Mouse (Mus musculus) cerebellum, adult 8-10 months (tissue): ENCODE results near the gene Olfr17.
A peak's percentile ranks its signal among the peaks of the same experiment; 100 is the strongest.
"Not testable (repeated sequence)": the region's sequence is repeated elsewhere in the genome, so short reads cannot be mapped to it uniquely, and the experiment has no call there.

ENCODE experiments used
- DNase-seq: peaks from one replicate; pipeline ENCODE4 v3.0.0; 2022

Olfr17 gene

DNA sequence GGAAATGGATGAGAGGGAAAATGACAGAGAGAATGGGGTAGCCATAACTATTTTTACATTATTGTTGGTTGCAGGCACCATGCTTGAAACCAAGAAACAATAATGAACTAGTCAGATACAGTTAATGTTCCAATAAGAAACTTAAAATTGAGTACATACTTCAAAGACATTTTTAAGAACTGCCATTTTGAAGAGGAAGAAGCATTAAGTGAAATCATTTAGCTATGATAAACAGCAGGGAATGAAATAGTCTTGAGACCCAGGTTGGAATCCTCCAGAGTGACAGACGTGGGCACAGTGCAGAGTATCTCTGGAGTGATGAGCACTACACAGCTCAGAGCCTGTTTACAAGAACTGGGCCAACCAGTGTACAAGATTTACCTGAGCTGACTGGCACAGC, at the start of gene Olfr17:
Gene Olfr17 (plus strand): TSS at position 301 of the 400 bp plus-strand sequence.
- no peak for DNase-seq

GRCm38 (mm10) chr7:107044407-107044806, 48.6 kb upstream of the Olfr17 start:
- DNase-seq, result no peak

DNA sequence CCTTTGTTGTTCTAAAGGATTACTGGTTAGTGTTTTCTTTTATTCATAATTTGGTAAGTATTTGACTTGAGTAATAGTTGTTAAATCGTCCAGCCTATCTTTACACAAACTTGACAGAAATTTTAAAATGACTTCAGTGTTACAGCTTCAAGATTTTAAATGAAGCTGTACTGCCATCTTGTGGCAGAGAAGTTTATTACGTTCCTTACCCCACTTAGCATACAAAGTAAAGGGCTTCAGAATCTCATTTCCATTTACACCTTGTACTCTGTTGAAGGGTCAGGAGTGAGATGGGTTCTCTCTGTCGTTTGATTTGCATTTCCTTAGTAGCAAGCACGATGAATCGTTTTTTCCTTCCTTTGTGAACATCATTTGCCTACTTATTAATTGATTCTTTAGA, 47.2 kb upstream of the Olfr17 start:
- peak; percentile 13 for DNase-seq

- DNase-seq, result no peak
Observed at GRCm38 (mm10) chr7:107047578-107047977, 45.4 kb upstream of the Olfr17 start.

DNA sequence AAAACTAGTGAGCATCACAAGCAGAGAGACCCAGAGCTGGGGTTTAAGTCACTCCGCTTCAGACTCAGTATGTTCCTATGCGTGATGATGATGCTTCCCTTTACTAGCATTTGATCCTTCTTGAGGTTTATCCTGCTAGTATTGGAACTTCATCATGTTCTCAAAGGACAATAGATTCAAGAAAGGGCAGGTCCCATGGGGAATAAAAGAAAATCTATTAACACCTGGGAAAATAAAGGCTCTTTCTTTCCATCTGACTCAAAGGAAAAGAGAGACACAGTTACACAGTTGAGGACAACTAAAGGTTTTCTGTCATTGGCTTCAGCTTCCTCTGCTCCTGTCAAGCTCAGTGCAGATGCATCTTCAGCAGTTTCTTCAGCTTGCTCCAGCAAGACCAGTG, 22.3 kb upstream of the Olfr17 start, which contains the start of gene Olfr714:
Gene Olfr714 (plus strand): TSS at position 301 of the 400 bp plus-strand sequence.
- no peak for DNase-seq

DNA sequence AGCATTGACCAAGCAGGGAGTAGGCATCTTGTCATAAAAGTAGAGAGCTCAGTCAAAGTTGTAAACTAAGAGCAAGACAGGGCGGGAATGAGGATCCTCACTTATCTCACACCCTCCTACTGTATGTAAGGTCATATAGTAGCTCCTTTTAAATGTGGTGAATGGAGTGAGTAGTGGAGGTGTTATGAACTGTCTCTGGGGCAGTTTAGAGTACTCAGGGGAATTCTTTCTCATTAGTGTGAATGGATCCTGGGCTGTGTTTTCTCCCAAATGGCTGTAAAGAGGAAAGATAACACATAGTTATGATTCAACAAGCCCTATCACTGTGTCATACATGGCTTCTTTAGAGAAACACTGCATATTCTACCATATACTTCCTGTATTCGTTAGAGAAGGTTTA, 17.2 kb downstream of the Olfr17 start, which contains the start of gene Olfr715b:
Gene Olfr715b (minus strand): TSS at position 101 of the 400 bp plus-strand sequence.
- DNase-seq, result not testable (repeated sequence)

DNA sequence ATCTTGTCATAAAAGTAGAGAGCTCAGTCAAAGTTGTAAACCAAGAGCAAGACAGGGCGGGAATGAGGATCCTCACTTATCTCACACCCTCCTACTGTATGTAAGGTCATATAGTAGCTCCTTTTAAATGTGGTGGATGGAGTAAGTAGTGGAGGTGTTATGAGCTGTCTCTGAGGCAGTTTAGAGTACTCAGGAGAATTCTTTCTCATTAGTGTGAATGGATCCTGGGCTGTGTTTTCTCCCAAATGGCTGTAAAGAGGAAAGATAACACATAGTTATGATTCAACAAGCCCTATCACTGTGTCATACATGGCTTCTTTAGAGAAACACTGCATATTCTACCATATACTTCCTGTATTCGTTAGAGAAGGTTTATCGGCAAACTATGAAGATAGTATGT, 38.0 kb downstream of the Olfr17 start, which contains the start of gene Olfr715:
Gene Olfr715 (minus strand): TSS at position 101 of the 400 bp plus-strand sequence.
- not testable (repeated sequence) for DNase-seq

DNA sequence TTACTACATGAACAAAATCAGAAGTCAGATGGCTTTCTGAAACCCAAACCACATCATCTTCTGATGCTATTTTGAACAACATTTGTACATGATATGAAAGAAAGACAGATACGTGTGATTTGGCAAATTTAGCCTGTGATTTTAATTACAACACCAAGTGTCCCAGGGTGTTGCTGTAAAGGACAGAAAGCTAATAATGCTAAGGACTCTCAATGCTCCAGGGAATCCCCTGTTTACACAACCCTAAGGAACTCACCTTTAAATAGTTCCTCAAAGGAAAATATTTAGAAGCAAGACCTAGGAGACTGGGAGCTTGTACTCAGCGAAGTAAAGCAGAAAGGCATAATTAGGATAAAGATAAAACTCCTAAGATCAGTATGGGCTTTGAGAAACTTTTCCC, 45.0 kb downstream of the Olfr17 start, which contains the start of gene Olfr716:
Gene Olfr716 (plus strand): TSS at position 301 of the 400 bp plus-strand sequence.
- DNase-seq, result not testable (repeated sequence)
